Mouse (Mus musculus) gastrocnemius, postnatal 14 days (tissue): ENCODE measurements around the gene Pnpla2. TPM values are rescaled to one million over a fixed set of nuclear protein-coding genes. Genes with fewer than 3 reads are reported as not detected.

Source experiments
- DNase-seq: peaks from one replicate; pipeline ENCODE4 v3.0.0; 2021; ENCODE audit warnings: mixed read lengths
- intact Hi-C: fragments of 180-260 bp; cut with DNase I; formaldehyde crosslinking; loops from one replicate; pipeline ENCODE4 v1.15.1; 2025; ENCODE audit warnings: low total_unique reads
- total RNA-seq, 2 experiments: library from RNA; stranded (reverse); gene quantifications; 2 replicates each; pipeline ENCODE4 v1.2.3; 2021

Gene Pnpla2
- total RNA-seq, 2 experiments from 2014 or later: 188 to 332 TPM

GRCm38 (mm10) chr7:141497600-141497999 is 42.6 kb downstream of the Pnpla2 start:
- intact Hi-C loops: no loop called here
- DNase-seq: no peak

GRCm38 (mm10) chr7:141501820-141502555 is 47.0 kb downstream of the Pnpla2 start:
- intact Hi-C loops: no loop called here
- no peak for DNase-seq

GRCm38 (mm10) chr7:141502556-141502905 is 47.5 kb downstream of the Pnpla2 start:
- DNase-seq: no peak
- intact Hi-C loops: no loop called here

GRCm38 (mm10) chr7:141506278-141506677 is 51.3 kb downstream of the Pnpla2 start:
- intact Hi-C loops: no loop called here
- no peak for DNase-seq

- intact Hi-C loops: no loop called here
- no peak for DNase-seq
Observed at GRCm38 (mm10) chr7:141508160-141508559, 53.2 kb downstream of the Pnpla2 start.

- intact Hi-C loops: no loop called here
- no peak for DNase-seq
Observed at GRCm38 (mm10) chr7:141510196-141510595, 55.2 kb downstream of the Pnpla2 start.

Other genes starting within 250 kb of the Pnpla2 start
- not detected for gene Lmntd2, start 241.1 kb upstream of the Pnpla2 start, total RNA-seq
- gene Rassf7, start 239.3 kb upstream of the Pnpla2 start, total RNA-seq: 1 to 10 TPM in 1 of 2 experiments, under 1 TPM in 1; 0.62 to 1.2 TPM
- gene Phrf1, start 226.4 kb upstream of the Pnpla2 start, total RNA-seq: 10 to 100 TPM; 23.2 to 24.4 TPM
- 1 to 10 TPM in 1 of 2 experiments, under 1 TPM in 1; 0.82 to 1.1 TPM for gene Irf7, start 188.7 kb upstream of the Pnpla2 start, total RNA-seq
- gene Cdhr5, start 178.4 kb upstream of the Pnpla2 start, total RNA-seq: under 1 TPM; 0.44 to 0.59 TPM
- gene Sct, start 176.1 kb upstream of the Pnpla2 start, total RNA-seq: 1 to 10 TPM in 1 of 2 experiments, under 1 TPM in 1; 0.92 to 1.0 TPM
- under 1 TPM; 0.31 to 0.33 TPM for gene Drd4, start 163.2 kb upstream of the Pnpla2 start, total RNA-seq
- 10 to 100 TPM; 15.5 to 18.9 TPM for gene Deaf1, start 127.5 kb upstream of the Pnpla2 start, total RNA-seq
- 10 to 100 TPM in 1 of 2 experiments, 1 to 10 TPM in 1; 9.1 to 11.1 TPM for gene Tmem80, start 127.5 kb upstream of the Pnpla2 start, total RNA-seq
- 1 to 10 TPM; 1.8 to 3.3 TPM for gene Eps8l2, start 116.3 kb upstream of the Pnpla2 start, total RNA-seq
- 100 to 1,000 TPM; 101 to 109 TPM for gene Taldo1, start 63.0 kb upstream of the Pnpla2 start, total RNA-seq
- 1 to 10 TPM; 6.2 to 9.6 TPM for gene Gatd1, start 41.1 kb upstream of the Pnpla2 start, total RNA-seq
- under 1 TPM; 0.47 to 0.82 TPM for gene Cend1, start 25.7 kb upstream of the Pnpla2 start, total RNA-seq
- 10 to 100 TPM; 14.8 to 32.4 TPM for gene Slc25a22, start 17.3 kb upstream of the Pnpla2 start, total RNA-seq
- under 1 TPM; 0.55 to 0.75 TPM for gene Pidd1, start 11.2 kb upstream of the Pnpla2 start, total RNA-seq
- 100 to 1,000 TPM; 730 to 819 TPM for gene Rplp2, start 7.8 kb upstream of the Pnpla2 start, total RNA-seq
- gene Cracr2b, start 5.9 kb downstream of the Pnpla2 start, total RNA-seq: 10 to 100 TPM in 1 of 2 experiments, 1 to 10 TPM in 1; 6.5 to 14.3 TPM
- 10 to 100 TPM; 79.8 to 82.0 TPM for gene Cd151, start 12.2 kb downstream of the Pnpla2 start, total RNA-seq
- 10 to 100 TPM; 47.7 to 49.8 TPM for gene Polr2l, start 19.9 kb downstream of the Pnpla2 start, total RNA-seq
- 10 to 100 TPM; 15.3 TPM for gene Tspan4, start 20.0 kb downstream of the Pnpla2 start, total RNA-seq
- 10 to 100 TPM; 19.5 to 23.0 TPM for gene Chid1, start 84.7 kb downstream of the Pnpla2 start, total RNA-seq
- 10 to 100 TPM; 37.2 to 41.6 TPM for gene Ap2a2, start 107.0 kb downstream of the Pnpla2 start, total RNA-seq
- gene Muc6, start 200.1 kb downstream of the Pnpla2 start, total RNA-seq: not detected
- under 1 TPM; 0.20 to 0.31 TPM for gene Muc2, start 235.1 kb downstream of the Pnpla2 start, total RNA-seq